Mouse (Mus musculus): ENCODE results near the gene Ccdc136. TPM values are rescaled to one million over a fixed set of nuclear protein-coding genes. Genes with fewer than 3 reads are reported as not detected.
A peak's percentile ranks its signal among the peaks of the same experiment; 100 is the strongest.

Gene Ccdc136
- total and polyA plus RNA-seq, 3 experiments = 0.22 TPM; not detected in 2

- no peak overlapping the region for H3K27ac ChIP-seq (ENCODE audit: control insufficient read depth, low read depth, low read length)
- TF ChIP-seq GATA1 (IDR thresholded peaks at IDR 0.05; ENCODE audit: low read depth, low read length) = no peak
- H3K9ac ChIP-seq (ENCODE audit: control insufficient read depth, low read depth, low read length, poor library complexity, severe bottlenecking) = no peak overlapping the region
- no peaks in the 10 kb centered on the region for H3K79me2 ChIP-seq (ENCODE audit: control insufficient read depth, insufficient read depth, low read length, poor library complexity)
- H3K9me3 ChIP-seq (replicated peaks; ENCODE audit: insufficient read depth, low read length) = no peaks in the 10 kb centered on the region
- H3K27me3 ChIP-seq (ENCODE audit: control insufficient read depth in 1 of 2, insufficient read depth in 2 of 2, low read length in 2 of 2) = peaks cover 0 to 6% of the 10 kb centered on the region in 2 experiments; a peak in 1 of 4 replicates
- H3K4me3 ChIP-seq (ENCODE audit: control insufficient read depth in 1 of 2, insufficient read depth in 1 of 2, low read depth in 2 of 2, low read length in 2 of 2) = no peak overlapping the region
- no peak for DNase-seq (ENCODE audit: low read depth, low spot score)
- H3K36me3 ChIP-seq (ENCODE audit: control insufficient read depth in 1 of 2, insufficient read depth in 2 of 2, low read length in 2 of 2) = no peaks in the 10 kb centered on the region; a peak in 1 of 4 replicates
- peaks cover 0 to 12% of the 10 kb centered on the region in 2 experiments; a peak in 1 of 4 replicates for H3K4me1 ChIP-seq (ENCODE audit: control insufficient read depth in 1 of 2, insufficient read depth in 2 of 2, low read length in 2 of 2)
These were observed 32.1 kb downstream of the Ccdc136 start for GRCm38 (mm10) chr6:29428171-29428570.

- no peak for DNase-seq (ENCODE audit: low read depth, low spot score)
- Histone ChIP-seq H3K27ac (ENCODE audit: control insufficient read depth, low read depth, low read length) (no peak overlapping the region), H3K79me2 (ENCODE audit: control insufficient read depth, insufficient read depth, low read length, poor library complexity) (no peaks in the 10 kb centered on the region), H3K36me3 (ENCODE audit: control insufficient read depth in 1 of 2, insufficient read depth in 2 of 2, low read length in 2 of 2) (peaks cover 0 to 3% of the 10 kb centered on the region in 2 experiments; a peak in 1 of 4 replicates), H3K4me3 (ENCODE audit: control insufficient read depth in 1 of 2, insufficient read depth in 1 of 2, low read depth in 2 of 2, low read length in 2 of 2) (no peak overlapping the region), H3K27me3 (ENCODE audit: control insufficient read depth in 1 of 2, insufficient read depth in 2 of 2, low read length in 2 of 2) (no peaks in the 10 kb centered on the region), H3K9me3 (replicated peaks; ENCODE audit: insufficient read depth, low read length) (no peaks in the 10 kb centered on the region), H3K4me1 (ENCODE audit: control insufficient read depth in 1 of 2, insufficient read depth in 2 of 2, low read length in 2 of 2) (peaks cover 0 to 24% of the 10 kb centered on the region in 2 experiments; a peak in 3 of 4 replicates), H3K9ac (ENCODE audit: control insufficient read depth, low read depth, low read length, poor library complexity, severe bottlenecking) (peak overlapping the region; percentile 10; the same call in 1 of the 2 replicates)
- TF ChIP-seq E2F4 (IDR thresholded peaks at IDR 0.05; ENCODE audit: borderline replicate concordance, low read depth, low read length) (no peak), USF2 (IDR thresholded peaks at IDR 0.05; ENCODE audit: borderline replicate concordance in 1 of 2, insufficient read depth in 1 of 2, low read depth in 1 of 2, low read length in 2 of 2) (no peak)
These were observed 34.7 kb downstream of the Ccdc136 start for GRCm38 (mm10) chr6:29430681-29431420.

- H3K27me3 ChIP-seq (ENCODE audit: control insufficient read depth in 1 of 2, insufficient read depth in 2 of 2, low read length in 2 of 2) = no peaks in the 10 kb centered on the region
- no peak for DNase-seq (ENCODE audit: low read depth, low spot score)
- no peak overlapping the region for H3K4me3 ChIP-seq (ENCODE audit: control insufficient read depth in 1 of 2, insufficient read depth in 1 of 2, low read depth in 2 of 2, low read length in 2 of 2)
- no peaks in the 10 kb centered on the region for H3K79me2 ChIP-seq (ENCODE audit: control insufficient read depth, insufficient read depth, low read length, poor library complexity)
- H3K9me3 ChIP-seq (replicated peaks; ENCODE audit: insufficient read depth, low read length) = no peaks in the 10 kb centered on the region
- TF ChIP-seq SMC3 (IDR thresholded peaks at IDR 0.05; ENCODE audit: low read depth, low read length) = no peak
- no peak for TF ChIP-seq NRF1 (IDR thresholded peaks at IDR 0.05; ENCODE audit: insufficient read depth, low read depth, low read length, poor library complexity, severe bottlenecking)
- TF ChIP-seq UBTF (IDR thresholded peaks at IDR 0.05; ENCODE audit: borderline replicate concordance, insufficient read depth, low read depth, low read length) = no peak
- no peak for TF ChIP-seq SIN3A (IDR thresholded peaks at IDR 0.05; ENCODE audit: low read length)
- no peak for TF ChIP-seq MAX (IDR thresholded peaks at IDR 0.05; ENCODE audit: low read length)
- TF ChIP-seq POLR2AphosphoS5 (IDR thresholded peaks at IDR 0.05; ENCODE audit: borderline replicate concordance, low read depth, low read length) = no peak
- H3K36me3 ChIP-seq (ENCODE audit: control insufficient read depth in 1 of 2, insufficient read depth in 2 of 2, low read length in 2 of 2) = peaks cover 0 to 3% of the 10 kb centered on the region in 2 experiments; a peak in 1 of 4 replicates
- no peak overlapping the region for H3K9ac ChIP-seq (ENCODE audit: control insufficient read depth, low read depth, low read length, poor library complexity, severe bottlenecking)
- peaks cover 0 to 28% of the 10 kb centered on the region in 2 experiments; a peak in 3 of 4 replicates for H3K4me1 ChIP-seq (ENCODE audit: control insufficient read depth in 1 of 2, insufficient read depth in 2 of 2, low read length in 2 of 2)
- no peak overlapping the region for H3K27ac ChIP-seq (ENCODE audit: control insufficient read depth, low read depth, low read length)
These were observed 35.4 kb downstream of the Ccdc136 start for GRCm38 (mm10) chr6:29431473-29431872.
